Comparison of ENCODE assay signal across 8 mouse cellular contexts in the genomic region with DNA sequence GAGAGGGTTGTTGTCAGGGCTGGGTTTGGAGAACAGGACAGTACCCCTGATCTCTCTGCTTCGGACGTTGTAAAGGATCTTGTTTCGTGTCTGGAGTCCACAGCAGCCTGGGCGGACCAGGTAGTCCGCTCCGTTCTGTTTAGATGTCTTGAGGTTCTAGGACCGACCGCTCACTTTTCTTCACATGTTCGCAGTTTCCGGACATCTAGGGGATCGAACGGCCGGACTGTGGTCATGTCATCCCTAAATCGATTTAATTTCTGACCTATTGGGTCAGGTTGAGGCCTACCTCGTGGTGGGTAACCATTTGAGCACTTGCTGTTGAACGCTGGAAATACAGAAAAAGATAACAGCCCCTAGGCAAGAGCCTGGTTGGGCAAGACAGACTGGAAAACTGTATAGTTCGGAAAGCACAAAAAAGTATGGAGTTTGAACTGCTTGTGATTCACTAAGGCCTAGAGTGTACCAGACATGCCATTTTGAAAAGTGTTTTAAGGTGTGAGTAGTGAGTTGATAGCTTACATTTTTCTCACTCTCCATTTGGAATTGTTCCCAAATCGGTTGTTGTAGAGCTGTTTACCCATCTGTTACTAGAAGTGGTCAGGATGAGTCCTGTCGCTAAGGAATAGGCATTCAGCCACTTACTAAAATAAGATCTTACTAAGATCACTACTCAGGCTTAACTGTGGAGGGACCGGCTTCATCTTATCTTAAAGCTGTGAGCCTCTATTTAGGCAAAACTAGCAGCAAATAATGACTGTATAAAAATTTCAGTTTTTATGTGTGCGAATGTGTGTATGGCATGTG. TPM values are rescaled to one million over a fixed set of nuclear protein-coding genes. Genes with fewer than 3 reads are reported as not detected.
DNase-seq lines count a peak whose midpoint lies in the region; ATAC-seq lines count a peak whose summit lies in the region.

No protein-coding gene starts in this region.

- H3K36me3 ChIP-seq in heart, embryonic 15.5 days = no peaks in the 10 kb centered on the region
- no peaks in the 10 kb centered on the region for H3K36me3 ChIP-seq in hindbrain, embryonic 12.5 days
- no peaks in the 10 kb centered on the region for H3K36me3 ChIP-seq in midbrain, embryonic 12.5 days

- H3K4me3 ChIP-seq in heart, embryonic 15.5 days = peak overlapping the region; percentile 83
- peak overlapping the region; percentile 66 for H3K4me3 ChIP-seq in hindbrain, embryonic 12.5 days
- peak overlapping the region; percentile 64 for H3K4me3 ChIP-seq in midbrain, embryonic 12.5 days

- ATAC-seq in heart, embryonic 15.5 days (replicated peaks; ENCODE audit: insufficient number of reproducible peaks, insufficient read depth, low FRiP score, low read depth) = no peak
- ATAC-seq in hindbrain, embryonic 12.5 days (ENCODE audit: low FRiP score) = no peak; the same call in 1 of the 2 replicates
- no peak for ATAC-seq in midbrain, embryonic 12.5 days (ENCODE audit: low FRiP score, low read depth)

- WGBS in heart, embryonic 15.5 days = 10% methylated on average over 21 of the region's 21 CpGs
- WGBS in hindbrain, embryonic 12.5 days = 14% methylated on average over 21 of the region's 21 CpGs
- WGBS in midbrain, embryonic 12.5 days = 13% methylated on average over 21 of the region's 21 CpGs

- H3K9ac ChIP-seq in heart, embryonic 15.5 days = peak overlapping the region; percentile 76
- peak overlapping the region; percentile 70 for H3K9ac ChIP-seq in hindbrain, embryonic 12.5 days
- peak overlapping the region; percentile 66 for H3K9ac ChIP-seq in midbrain, embryonic 12.5 days (replicated peaks)

- DNase-seq in heart, adult 8-10 months (ENCODE audit: low spot score) = no peak
- DNase-seq in MN1 (ENCODE audit: low spot score) = peak; percentile 13
- DNase-seq in gastrocnemius, postnatal 36 days = no peak
- DNase-seq in adrenal gland, adult (ENCODE audit: inconsistent age in 2 of 2, low spot score in 1 of 2) = no peak
- DNase-seq in lung, postnatal 36 days = no peak

- H3K4me1 ChIP-seq in heart, embryonic 15.5 days (replicated peaks) = peaks cover 6% of the 10 kb centered on the region
- peaks cover 8% of the 10 kb centered on the region for H3K4me1 ChIP-seq in hindbrain, embryonic 12.5 days
- H3K4me1 ChIP-seq in midbrain, embryonic 12.5 days = peaks cover 8% of the 10 kb centered on the region

- no peaks in the 10 kb centered on the region for H3K9me3 ChIP-seq in heart, embryonic 15.5 days (replicated peaks)
- no peaks in the 10 kb centered on the region for H3K9me3 ChIP-seq in hindbrain, embryonic 12.5 days (replicated peaks)
- no peaks in the 10 kb centered on the region for H3K9me3 ChIP-seq in midbrain, embryonic 12.5 days

- intact Hi-C loops in gastrocnemius, postnatal 36 days (cut with DNase I) = loop anchor here (2.0 kb wide), 1 partner anchor 37 kb away; no protein-coding TSS in a partner anchor

- H3K4me2 ChIP-seq in heart, embryonic 15.5 days = peak overlapping the region; percentile 70
- peak overlapping the region; percentile 54 for H3K4me2 ChIP-seq in hindbrain, embryonic 12.5 days (replicated peaks)
- H3K4me2 ChIP-seq in midbrain, embryonic 12.5 days (replicated peaks) = peak overlapping the region; percentile 72

- H3K27me3 ChIP-seq in heart, embryonic 15.5 days = no peaks in the 10 kb centered on the region
- no peaks in the 10 kb centered on the region for H3K27me3 ChIP-seq in hindbrain, embryonic 12.5 days
- H3K27me3 ChIP-seq in midbrain, embryonic 12.5 days = peaks cover 17% of the 10 kb centered on the region

- peak overlapping the region; percentile 76 for H3K27ac ChIP-seq in heart, embryonic 15.5 days
- no peak overlapping the region for H3K27ac ChIP-seq in hindbrain, embryonic 12.5 days
- 0 out of 2 replicates have a peak overlapping the region, but pooled peaks have one; percentile 60 for H3K27ac ChIP-seq in midbrain, embryonic 12.5 days (replicated peaks)

RNA-seq across cellular contexts. Expression of a gene that starts 15.3 kb away (rescaled TPM):
- 3.5 and 12.0 TPM in 2 replicates for polyA plus RNA-seq in heart, embryonic 15.5 days (2015; fragmentation: Nextera tagmentation; extraction: Ambion mirVana)
- under 1 TPM; 0.25 to 0.92 (median 0.32) TPM for total RNA-seq in heart, adult 8-10 months (2022)
- 25.1 and 27.8 TPM in 2 replicates for polyA plus RNA-seq in hindbrain, embryonic 12.5 days (2016; fragmentation: Nextera tagmentation; extraction: Ambion mirVana)
- 14.7 and 16.0 TPM in 2 replicates for polyA plus RNA-seq in midbrain, embryonic 12.5 days (2016; fragmentation: Nextera tagmentation; extraction: Ambion mirVana)
- total RNA-seq in gastrocnemius, postnatal 36 days (2021) = 1 to 10 TPM; 3.1 to 5.6 TPM

RNA-seq across cellular contexts. Expression of a gene that starts 42.7 kb away (rescaled TPM):
- polyA plus RNA-seq in heart, embryonic 15.5 days (2015; fragmentation: Nextera tagmentation; extraction: Ambion mirVana) = 0.69 and 1.7 TPM in 2 replicates
- total RNA-seq in heart, adult 8-10 months (2022) = not detected
- 0.38 and 0.44 TPM in 2 replicates for polyA plus RNA-seq in hindbrain, embryonic 12.5 days (2016; fragmentation: Nextera tagmentation; extraction: Ambion mirVana)
- polyA plus RNA-seq in midbrain, embryonic 12.5 days (2016; fragmentation: Nextera tagmentation; extraction: Ambion mirVana) = not detected in 2 replicates
- not detected for total RNA-seq in gastrocnemius, postnatal 36 days (2021)
